ENCODE assay signal across 10 mouse cellular contexts in the genomic region with DNA sequence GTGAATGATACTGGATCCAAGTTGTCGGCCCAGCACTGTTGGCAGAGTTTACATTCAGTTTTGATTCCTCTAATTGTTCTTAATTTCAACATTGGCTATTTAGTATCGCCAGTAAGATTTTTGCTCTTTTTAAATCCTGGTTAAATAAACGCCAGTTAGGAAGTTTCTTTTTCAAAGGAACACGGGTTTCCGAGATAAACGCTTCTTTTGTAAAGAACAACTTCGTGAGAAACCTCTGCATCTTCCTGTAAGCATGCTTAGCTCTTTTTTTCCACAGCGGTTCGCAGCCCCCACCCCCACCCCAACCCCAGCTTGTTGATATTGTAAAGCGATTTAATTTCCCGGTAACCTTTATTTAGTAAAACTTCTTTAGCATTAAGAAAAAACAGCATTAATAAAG. TPM values are rescaled to one million over a fixed set of nuclear protein-coding genes. Genes with fewer than 3 reads are reported as not detected.
A peak's percentile ranks its signal among the peaks of the same experiment; 100 is the strongest.
DNase-seq lines count a peak whose midpoint lies in the region; ATAC-seq and TF ChIP-seq lines count a peak whose summit lies in the region.
"Had no signal": no experiment of that assay in that cellular context is flagged by ENCODE, and none has a peak within 500 bp of the region (broad histone marks: within the 10 kb centered on the region; RNA-seq: fewer than 3 reads in every experiment).

No protein-coding gene starts in this region.

- no peak for ATAC-seq in embryonic facial prominence, embryonic 12.5 days (ENCODE audit: insufficient number of reproducible peaks, insufficient read depth, low FRiP score, low TSS enrichment)
- no peak for ATAC-seq in hindbrain, embryonic 16.5 days
- ATAC-seq in midbrain, embryonic 15.5 days (replicated peaks), result no peak

- WGBS in kidney, adult 2 months, result 27% methylated on average over 11 of the region's 11 CpGs
- WGBS in embryonic facial prominence, embryonic 12.5 days, result 2% methylated on average over 11 of the region's 11 CpGs
- 5% methylated on average over 11 of the region's 11 CpGs for WGBS in hindbrain, embryonic 16.5 days
- WGBS in midbrain, embryonic 15.5 days, result 6% methylated on average over 11 of the region's 11 CpGs

- peak overlapping the region; percentile 40 for H3K4me3 ChIP-seq in kidney, adult 2 months (ENCODE audit: insufficient read depth, low read depth, low read length)
- peak overlapping the region; percentile 76 for H3K4me3 ChIP-seq in embryonic facial prominence, embryonic 12.5 days
- peak overlapping the region; percentile 59 for H3K4me3 ChIP-seq in hindbrain, embryonic 16.5 days (ENCODE audit: low read length)
- H3K4me3 ChIP-seq in midbrain, embryonic 15.5 days, result peak overlapping the region; percentile 51
- no peak overlapping the region for H3K4me3 ChIP-seq in gastrocnemius, adult 2 months

- H3K27ac ChIP-seq in kidney, adult 2 months (ENCODE audit: insufficient read depth, low read depth, low read length), result peak overlapping the region; percentile 92
- peak overlapping the region; percentile 97 for H3K27ac ChIP-seq in embryonic facial prominence, embryonic 12.5 days
- H3K27ac ChIP-seq in hindbrain, embryonic 16.5 days (ENCODE audit: low read depth, low read length), result peak overlapping the region; percentile 91
- H3K27ac ChIP-seq in midbrain, embryonic 15.5 days, result peak overlapping the region; percentile 88
- no peak overlapping the region for H3K27ac ChIP-seq in gastrocnemius, adult 2 months
- H3K27ac ChIP-seq: macrophage had no signal

- peaks cover 7% of the 10 kb centered on the region; the same call in 1 of the 2 replicates for H3K27me3 ChIP-seq in kidney, adult 2 months (replicated peaks; ENCODE audit: control insufficient read depth, insufficient read depth, low read length)
- peaks cover 10% of the 10 kb centered on the region; the same call in 1 of the 2 replicates for H3K27me3 ChIP-seq in embryonic facial prominence, embryonic 12.5 days
- H3K27me3 ChIP-seq in hindbrain, embryonic 16.5 days (replicated peaks; ENCODE audit: control insufficient read depth, insufficient read depth, low read length), result no peaks in the 10 kb centered on the region
- H3K27me3 ChIP-seq in midbrain, embryonic 15.5 days (replicated peaks), result 0 out of 2 replicates have a peak, but pooled peaks cover 9% of the 10 kb centered on the region

- peak; percentile 27 for DNase-seq in kidney, adult 2 months
- DNase-seq in kidney, adult 8-10 months, result no peak
- no peak for DNase-seq in right cerebral cortex, postnatal 36 days (ENCODE audit: low spot score in 2 of 2)
- DNase-seq in MN1 (ENCODE audit: low spot score), result no peak
- no peak for DNase-seq in gastrocnemius, adult 2 months
- DNase-seq: gastrocnemius, postnatal 36 days had no signal

- TF ChIP-seq POLR2A in kidney, adult 2 months (IDR thresholded peaks at IDR 0.05; ENCODE audit: low read depth, low read length), result no peak

- H3K9ac ChIP-seq in embryonic facial prominence, embryonic 12.5 days, result peak overlapping the region; percentile 93
- H3K9ac ChIP-seq in hindbrain, embryonic 16.5 days (ENCODE audit: low read depth, low read length), result peak overlapping the region; percentile 66; the same call in 1 of the 2 replicates
- H3K9ac ChIP-seq in midbrain, embryonic 15.5 days, result peak overlapping the region; percentile 44; the same call in 1 of the 2 replicates

- no peak for TF ChIP-seq CTCF in kidney, adult 2 months (conservative IDR thresholded peaks at IDR 0.05; ENCODE audit: insufficient read depth, insufficient read length, low read depth, low read length)
- no peak for TF ChIP-seq CTCF in gastrocnemius, adult 2 months (IDR thresholded peaks at IDR 0.05)

- no peaks in the 10 kb centered on the region for H3K4me1 ChIP-seq in kidney, adult 2 months (ENCODE audit: control insufficient read depth, insufficient read depth, low read length)
- H3K4me1 ChIP-seq in embryonic facial prominence, embryonic 12.5 days, result peaks cover 17% of the 10 kb centered on the region; the same call in 1 of the 2 replicates
- H3K4me1 ChIP-seq in hindbrain, embryonic 16.5 days (ENCODE audit: control insufficient read depth, insufficient read depth, low read depth, low read length), result no peaks in the 10 kb centered on the region
- peaks cover 18% of the 10 kb centered on the region for H3K4me1 ChIP-seq in midbrain, embryonic 15.5 days

- intact Hi-C loops in gastrocnemius, adult 2 months (cut with DNase I), result no loop called here

- H3K36me3 ChIP-seq in kidney, adult 2 months (ENCODE audit: control insufficient read depth, insufficient read depth, low read length), result no peaks in the 10 kb centered on the region
- no peaks in the 10 kb centered on the region for H3K36me3 ChIP-seq in embryonic facial prominence, embryonic 12.5 days
- H3K36me3 ChIP-seq in hindbrain, embryonic 16.5 days (ENCODE audit: control insufficient read depth, insufficient read depth, low read length), result no peaks in the 10 kb centered on the region
- H3K36me3 ChIP-seq in midbrain, embryonic 15.5 days (replicated peaks), result no peaks in the 10 kb centered on the region

- peak overlapping the region; percentile 63 for H3K4me2 ChIP-seq in embryonic facial prominence, embryonic 12.5 days (replicated peaks)
- peak overlapping the region; percentile 64 for H3K4me2 ChIP-seq in hindbrain, embryonic 16.5 days (ENCODE audit: low read length)
- H3K4me2 ChIP-seq in midbrain, embryonic 15.5 days, result peak overlapping the region; percentile 82

- no peaks in the 10 kb centered on the region for H3K9me3 ChIP-seq in embryonic facial prominence, embryonic 12.5 days
- H3K9me3 ChIP-seq in hindbrain, embryonic 16.5 days (ENCODE audit: control insufficient read depth, low read length), result no peaks in the 10 kb centered on the region
- H3K9me3 ChIP-seq in midbrain, embryonic 15.5 days, result no peaks in the 10 kb centered on the region

RNA-seq across cellular contexts. Expression of gene Meis2, which starts 2.8 kb away (rescaled TPM):
- polyA plus RNA-seq in kidney, adult 2 months (2012; rRNA removed), result 28.5 and 32.2 TPM in 2 replicates
- polyA plus RNA-seq in embryonic facial prominence, embryonic 12.5 days (2016; fragmentation: Nextera tagmentation; extraction: Ambion mirVana), result 71.2 and 71.7 TPM in 2 replicates
- 128 and 131 TPM in 2 replicates for polyA plus RNA-seq in hindbrain, embryonic 16.5 days (2015; fragmentation: Nextera tagmentation; extraction: Ambion mirVana)
- 74.1 and 86.9 TPM in 2 replicates for polyA plus RNA-seq in midbrain, embryonic 15.5 days (2015; fragmentation: Nextera tagmentation; extraction: Ambion mirVana)
- total RNA-seq in gastrocnemius, adult 2 months (2021), result 1 to 10 TPM in 1 of 2 experiments, under 1 TPM in 1; 0.84 to 1.3 TPM
- polyA plus RNA-seq: macrophage had no signal
